Mouse (Mus musculus): Measurements from ENCODE around the gene Cdyl2. TPM values are rescaled to one million over a fixed set of nuclear protein-coding genes. Genes with fewer than 3 reads are reported as not detected.

Gene Cdyl2
- polyA plus RNA-seq, 1 experiment = 4.6 TPM

GRCm38 (mm10) chr8:116656811-116657210 is 76.0 kb downstream of the Cdyl2 start:
- Histone ChIP-seq H3K4me1 (ENCODE audit: control insufficient read depth, insufficient read depth, insufficient read length) (0 out of 2 replicates have a peak, but pooled peaks cover 2% of the 10 kb centered on the region), H3K27me3 (ENCODE audit: control insufficient read depth, insufficient read depth, low read length) (no peaks in the 10 kb centered on the region), H3K36me3 (ENCODE audit: control insufficient read depth, insufficient read depth, low read length) (no peaks in the 10 kb centered on the region), H3K27ac (ENCODE audit: insufficient read depth, low read length) (no peak overlapping the region), H3K4me3 (ENCODE audit: extremely low read depth, insufficient read depth, insufficient read length) (no peak overlapping the region)
- DNase-seq (ENCODE audit: low read depth in 1 of 2, low spot score in 2 of 2) = no peak
- 92% methylated on average over 3 of the region's 3 CpGs for WGBS
- TF ChIP-seq CTCF (IDR thresholded peaks at IDR 0.05; ENCODE audit: extremely low read depth, insufficient read depth, insufficient read length, insufficient replicate concordance) (no peak), POLR2A (IDR thresholded peaks at IDR 0.05; ENCODE audit: low read depth, low read length) (no peak)

GRCm38 (mm10) chr8:116654881-116655280 is 77.9 kb downstream of the Cdyl2 start:
- DNase-seq (ENCODE audit: low read depth in 1 of 2, low spot score in 2 of 2) = no peak
- WGBS = 87% methylated on average over 3 of the region's 3 CpGs
- H3K4me1 ChIP-seq (ENCODE audit: control insufficient read depth, insufficient read depth, insufficient read length) = 0 out of 2 replicates have a peak, but pooled peaks cover 2% of the 10 kb centered on the region
- no peak overlapping the region for H3K4me3 ChIP-seq (ENCODE audit: extremely low read depth, insufficient read depth, insufficient read length)
- no peaks in the 10 kb centered on the region for H3K36me3 ChIP-seq (ENCODE audit: control insufficient read depth, insufficient read depth, low read length)
- no peak overlapping the region for H3K27ac ChIP-seq (ENCODE audit: insufficient read depth, low read length)
- H3K27me3 ChIP-seq (ENCODE audit: control insufficient read depth, insufficient read depth, low read length) = no peaks in the 10 kb centered on the region
- TF ChIP-seq POLR2A (IDR thresholded peaks at IDR 0.05; ENCODE audit: low read depth, low read length) (no peak), CTCF (IDR thresholded peaks at IDR 0.05; ENCODE audit: extremely low read depth, insufficient read depth, insufficient read length, insufficient replicate concordance) (no peak)

DNA sequence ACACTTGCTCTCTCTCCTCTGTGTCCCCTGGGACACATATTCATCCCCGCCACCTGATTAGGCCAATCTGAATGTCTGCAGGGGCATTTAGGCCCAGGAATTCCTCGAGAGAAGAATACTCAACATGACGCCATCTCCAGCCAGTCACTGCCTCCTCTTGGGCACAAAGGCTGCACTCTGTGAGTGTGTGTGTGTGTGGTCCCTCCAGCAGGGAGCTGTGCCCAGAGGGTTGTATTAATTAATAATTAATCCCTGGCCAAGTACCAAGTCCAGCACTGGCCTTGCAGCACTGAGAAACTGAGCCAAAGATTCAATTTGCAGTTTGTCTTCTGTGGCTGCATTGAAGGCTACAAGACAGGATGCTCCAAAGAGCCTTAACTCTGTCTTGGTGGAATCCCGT is 79.8 kb downstream of the Cdyl2 start:
- Histone ChIP-seq H3K36me3 (ENCODE audit: control insufficient read depth, insufficient read depth, low read length) (no peaks in the 10 kb centered on the region), H3K27ac (ENCODE audit: insufficient read depth, low read length) (no peak overlapping the region), H3K4me1 (ENCODE audit: control insufficient read depth, insufficient read depth, insufficient read length) (0 out of 2 replicates have a peak, but pooled peaks cover 2% of the 10 kb centered on the region), H3K4me3 (ENCODE audit: extremely low read depth, insufficient read depth, insufficient read length) (no peak overlapping the region), H3K27me3 (ENCODE audit: control insufficient read depth, insufficient read depth, low read length) (no peaks in the 10 kb centered on the region)
- TF ChIP-seq CTCF (IDR thresholded peaks at IDR 0.05; ENCODE audit: extremely low read depth, insufficient read depth, insufficient read length, insufficient replicate concordance) = no peak
- no peak for TF ChIP-seq POLR2A (IDR thresholded peaks at IDR 0.05; ENCODE audit: low read depth, low read length)
- 85% methylated on average over 4 of the region's 4 CpGs for WGBS
- no peak for DNase-seq (ENCODE audit: low read depth in 1 of 2, low spot score in 2 of 2)

DNA sequence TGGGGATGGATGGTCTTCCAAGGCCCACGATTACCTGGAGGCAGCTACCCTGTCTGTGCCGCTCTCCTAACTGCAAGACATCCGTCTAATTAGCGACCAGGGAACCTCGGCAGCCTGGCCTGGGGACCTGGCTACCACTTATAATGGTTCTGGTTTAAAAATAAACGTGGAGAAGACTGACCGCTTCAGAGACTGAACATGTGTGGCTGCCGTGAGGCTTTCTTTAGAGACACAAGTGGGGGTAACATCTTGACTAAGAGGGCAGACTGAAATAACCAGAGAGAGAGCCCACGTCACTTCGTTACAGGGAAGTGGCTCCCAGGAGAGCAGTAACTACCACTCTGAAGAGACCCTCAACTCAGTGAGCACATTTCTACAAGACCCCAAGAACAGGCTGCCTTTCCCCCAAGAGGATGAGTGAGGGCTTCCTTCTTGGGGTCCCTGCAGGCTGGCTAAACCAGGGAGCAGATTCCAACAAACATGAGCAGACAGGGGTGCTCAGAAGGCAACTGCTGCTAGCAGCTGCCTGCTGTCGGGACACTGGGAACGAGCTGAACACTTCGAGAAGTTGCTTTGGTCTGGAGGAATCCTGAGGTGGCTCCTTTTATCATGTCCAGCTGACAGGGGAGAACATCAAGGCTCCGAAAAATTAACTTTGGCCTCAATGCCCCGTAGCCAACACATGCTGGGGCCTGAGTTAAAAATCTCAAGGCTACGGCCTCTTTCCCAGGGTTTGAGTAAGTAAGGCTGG is 82.6 kb downstream of the Cdyl2 start:
- Histone ChIP-seq H3K4me3 (ENCODE audit: extremely low read depth, insufficient read depth, insufficient read length) (no peak overlapping the region), H3K27ac (ENCODE audit: insufficient read depth, low read length) (no peak overlapping the region), H3K36me3 (ENCODE audit: control insufficient read depth, insufficient read depth, low read length) (no peaks in the 10 kb centered on the region), H3K4me1 (ENCODE audit: control insufficient read depth, insufficient read depth, insufficient read length) (peaks cover 2% of the 10 kb centered on the region), H3K27me3 (ENCODE audit: control insufficient read depth, insufficient read depth, low read length) (no peaks in the 10 kb centered on the region)
- DNase-seq (ENCODE audit: low read depth in 1 of 2, low spot score in 2 of 2) = no peak
- no peak for TF ChIP-seq POLR2A (IDR thresholded peaks at IDR 0.05; ENCODE audit: low read depth, low read length)
- TF ChIP-seq CTCF (IDR thresholded peaks at IDR 0.05; ENCODE audit: extremely low read depth, insufficient read depth, insufficient read length, insufficient replicate concordance) = no peak
- 87% methylated on average over 16 of the region's 16 CpGs for WGBS

GRCm38 (mm10) chr8:116645376-116645775 is 87.4 kb downstream of the Cdyl2 start:
- H3K4me3 ChIP-seq (ENCODE audit: extremely low read depth, insufficient read depth, insufficient read length) = no peak overlapping the region
- 71% methylated on average over 4 of the region's 4 CpGs for WGBS
- no peaks in the 10 kb centered on the region for H3K36me3 ChIP-seq (ENCODE audit: control insufficient read depth, insufficient read depth, low read length)
- no peaks in the 10 kb centered on the region; the same call in none of the 2 replicates for H3K4me1 ChIP-seq (ENCODE audit: control insufficient read depth, insufficient read depth, insufficient read length)
- no peaks in the 10 kb centered on the region for H3K27me3 ChIP-seq (ENCODE audit: control insufficient read depth, insufficient read depth, low read length)
- no peak for DNase-seq (ENCODE audit: low read depth in 1 of 2, low spot score in 2 of 2)
- no peak overlapping the region for H3K27ac ChIP-seq (ENCODE audit: insufficient read depth, low read length)
- TF ChIP-seq POLR2A (IDR thresholded peaks at IDR 0.05; ENCODE audit: low read depth, low read length) = no peak
- no peak for TF ChIP-seq CTCF (IDR thresholded peaks at IDR 0.05; ENCODE audit: extremely low read depth, insufficient read depth, insufficient read length, insufficient replicate concordance)

- H3K27ac ChIP-seq (ENCODE audit: insufficient read depth, low read length) = no peak overlapping the region
- no peaks in the 10 kb centered on the region for H3K36me3 ChIP-seq (ENCODE audit: control insufficient read depth, insufficient read depth, low read length)
- peaks cover 20% of the 10 kb centered on the region for H3K4me1 ChIP-seq (ENCODE audit: control insufficient read depth, insufficient read depth, insufficient read length)
- no peaks in the 10 kb centered on the region for H3K27me3 ChIP-seq (ENCODE audit: control insufficient read depth, insufficient read depth, low read length)
- WGBS = 84% methylated on average over 10 of the region's 10 CpGs
- H3K4me3 ChIP-seq (ENCODE audit: extremely low read depth, insufficient read depth, insufficient read length) = no peak overlapping the region
- peak in 1 of 2 experiments; percentile 1 for DNase-seq (ENCODE audit: low read depth in 1 of 2, low spot score in 2 of 2)
- TF ChIP-seq CTCF (IDR thresholded peaks at IDR 0.05; ENCODE audit: extremely low read depth, insufficient read depth, insufficient read length, insufficient replicate concordance) (no peak), POLR2A (IDR thresholded peaks at IDR 0.05; ENCODE audit: low read depth, low read length) (no peak)
Measured at GRCm38 (mm10) chr8:116640925-116641324, 91.9 kb downstream of the Cdyl2 start.

DNA sequence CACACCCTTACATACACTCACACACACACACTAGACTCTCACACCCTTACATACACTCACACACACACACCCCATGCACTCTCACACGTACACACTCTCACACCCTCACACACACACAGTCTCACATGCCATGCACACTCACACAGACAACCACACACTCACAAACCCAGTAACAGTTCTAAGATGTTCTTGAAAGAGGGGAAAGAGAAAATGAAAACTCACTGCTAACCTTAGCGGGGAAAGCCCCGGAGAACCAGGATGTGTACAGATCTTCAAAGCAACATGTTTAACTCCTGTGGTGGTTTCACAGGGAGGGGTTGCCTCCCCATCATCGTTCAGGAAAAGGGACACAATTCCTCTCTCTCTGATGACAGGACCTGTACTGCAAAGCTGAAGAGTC is 94.8 kb downstream of the Cdyl2 start:
- peak in 1 of 2 experiments; percentile 41 for DNase-seq (ENCODE audit: low read depth in 1 of 2, low spot score in 2 of 2)
- H3K27ac ChIP-seq (ENCODE audit: insufficient read depth, low read length) = peak overlapping the region; percentile 81
- H3K4me3 ChIP-seq (ENCODE audit: extremely low read depth, insufficient read depth, insufficient read length) = no peak overlapping the region
- no peaks in the 10 kb centered on the region for H3K36me3 ChIP-seq (ENCODE audit: control insufficient read depth, insufficient read depth, low read length)
- 50% methylated on average over 4 of the region's 4 CpGs for WGBS
- no peaks in the 10 kb centered on the region for H3K27me3 ChIP-seq (ENCODE audit: control insufficient read depth, insufficient read depth, low read length)
- H3K4me1 ChIP-seq (ENCODE audit: control insufficient read depth, insufficient read depth, insufficient read length) = peaks cover 37% of the 10 kb centered on the region
- TF ChIP-seq CTCF (IDR thresholded peaks at IDR 0.05; ENCODE audit: extremely low read depth, insufficient read depth, insufficient read length, insufficient replicate concordance) (no peak), POLR2A (IDR thresholded peaks at IDR 0.05; ENCODE audit: low read depth, low read length) (no peak)
